Mouse (Mus musculus): ENCODE data around the gene Nip7.
A peak's percentile ranks its signal among the peaks of the same experiment; 100 is the strongest.
"Not testable (repeated sequence)": the region's sequence is repeated elsewhere in the genome, so short reads cannot be mapped to it uniquely, and the experiment has no call there.

The Nip7 gene

GRCm38 (mm10) chr8:107073706-107074105 lies 17.0 kb downstream of the Nip7 start:
- no peak for DNase-seq

DNA sequence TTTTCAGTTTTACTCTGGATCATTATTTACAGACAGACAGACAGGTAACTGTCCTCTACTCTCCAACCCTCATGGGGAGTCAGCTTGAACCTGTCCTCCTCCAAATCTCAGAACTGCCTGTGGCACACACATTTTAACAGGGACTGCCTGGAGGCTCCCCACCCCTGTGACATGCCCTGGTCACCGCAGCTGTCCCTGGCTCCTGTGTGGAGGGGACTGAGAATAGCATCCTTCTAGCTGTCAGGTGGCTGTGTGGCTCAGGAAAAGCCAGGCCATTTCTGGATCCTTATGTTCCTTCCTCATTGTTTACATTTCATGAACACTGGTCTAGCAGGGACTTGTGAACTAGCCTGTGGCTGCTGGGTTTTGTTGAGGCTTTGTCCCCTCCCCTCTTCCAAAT lies 17.5 kb downstream of the Nip7 start:
- DNase-seq, result no peak

GRCm38 (mm10) chr8:107076239-107076888 lies 19.7 kb downstream of the Nip7 start:
- DNase-seq, result no peak

DNA sequence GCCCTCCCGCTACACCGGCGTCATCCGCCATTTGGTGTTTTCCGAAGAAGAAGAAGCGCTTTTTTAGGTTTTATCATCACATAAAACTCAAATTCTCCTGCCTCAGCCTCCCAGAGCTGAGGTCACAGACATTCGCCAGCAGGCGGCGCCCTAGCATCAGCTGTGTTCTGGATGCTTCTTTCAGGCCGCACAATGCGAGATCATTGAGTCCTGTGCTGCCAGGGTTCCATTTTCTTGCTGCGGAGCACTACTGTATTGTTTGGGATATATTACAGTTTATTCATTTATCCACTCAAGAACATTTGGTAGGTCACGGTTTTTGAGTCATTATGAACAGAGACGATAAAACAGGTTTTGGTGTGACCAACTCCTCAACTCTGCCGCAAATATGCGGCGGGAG lies 28.7 kb downstream of the Nip7 start:
- peak; percentile 64 for DNase-seq

DNA sequence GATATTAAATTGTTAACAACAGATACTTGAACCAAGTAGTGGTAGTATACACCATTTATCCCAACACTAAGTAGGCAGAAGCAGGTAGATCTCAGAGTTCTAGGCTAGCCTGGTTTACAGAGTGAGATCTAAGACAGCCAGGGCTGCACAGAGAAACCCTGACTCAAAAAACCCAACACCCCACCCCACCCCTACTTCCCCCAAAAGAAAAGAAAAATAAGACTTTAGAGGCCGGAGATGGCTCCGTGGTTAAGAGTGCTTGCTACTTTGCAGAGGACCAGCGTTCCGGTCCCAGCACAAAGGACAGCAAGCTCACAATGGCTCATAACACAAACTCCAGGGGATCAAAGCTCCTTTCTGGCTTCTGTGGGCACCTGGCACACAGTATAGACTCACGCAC lies 29.3 kb downstream of the Nip7 start:
- DNase-seq, result no peak

- no peak for DNase-seq
Observed at GRCm38 (mm10) chr8:107088526-107089063, 31.9 kb downstream of the Nip7 start.

DNA sequence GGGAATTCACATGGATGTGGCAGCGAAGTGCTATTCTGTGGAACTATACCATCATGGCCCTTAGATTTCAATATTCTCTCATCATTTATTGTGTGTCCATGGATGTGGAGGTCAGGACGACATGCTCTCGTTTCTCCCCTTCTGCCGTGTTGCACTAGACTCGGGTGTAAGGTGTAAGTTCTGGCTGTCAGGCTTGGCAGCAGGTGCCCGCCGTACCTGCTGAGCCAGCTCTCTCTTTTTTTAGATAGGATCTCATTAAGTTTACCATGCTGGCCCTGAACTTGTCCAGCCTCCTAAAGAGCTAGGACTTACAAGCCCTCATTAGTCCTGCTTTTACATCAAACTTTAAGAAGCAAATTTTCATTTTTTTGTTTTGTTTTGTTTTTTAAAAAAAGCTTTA lies 33.9 kb downstream of the Nip7 start:
- DNase-seq, result no peak

- DNase-seq, result peak in 1 of 2 experiments; percentile 74
Observed at GRCm38 (mm10) chr8:107095717-107096365, 39.2 kb downstream of the Nip7 start.

DNA sequence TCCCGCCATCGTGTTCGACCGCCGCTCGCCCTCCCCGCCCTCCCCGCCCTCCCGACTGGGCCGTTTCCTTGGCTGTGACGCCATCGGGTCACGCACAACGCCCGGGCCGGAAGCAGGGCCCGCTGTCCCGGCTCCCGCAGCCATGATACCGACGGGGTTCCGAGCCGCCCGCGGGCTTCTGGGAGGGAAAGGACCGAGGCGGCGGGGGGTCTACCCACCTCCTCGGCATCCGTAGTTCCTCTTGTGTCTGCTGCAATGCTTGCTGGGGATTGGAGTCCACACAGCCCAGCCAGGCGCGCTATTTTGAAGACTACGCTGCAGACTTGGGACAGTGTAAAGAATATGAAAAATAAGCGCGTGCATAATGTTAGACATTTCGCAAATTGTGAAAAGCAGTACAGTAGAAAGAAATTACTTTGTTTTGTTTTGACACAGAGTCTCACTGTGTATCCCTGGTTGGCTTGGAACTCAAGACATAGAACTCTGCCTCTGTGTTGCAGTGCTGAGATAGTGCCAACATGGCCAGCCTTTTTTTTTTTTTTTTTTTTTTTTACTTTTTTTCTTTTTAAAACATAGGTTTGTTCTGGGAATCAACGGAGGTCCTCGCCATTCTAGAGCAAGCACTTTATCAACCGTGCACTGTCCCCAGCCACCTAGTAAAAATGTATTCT lies 39.8 kb downstream of the Nip7 start, which contains the start of gene Terf2:
Terf2 (minus strand) TSS at position 182 of the 671 bp plus-strand sequence.
- peak; percentile 92 to 95 for DNase-seq

- DNase-seq, result no peak
Observed at GRCm38 (mm10) chr8:107100635-107101034, 44.0 kb downstream of the Nip7 start.

GRCm38 (mm10) chr8:107104547-107104946 lies 47.9 kb downstream of the Nip7 start:
- DNase-seq, result peak; percentile 75 to 79

DNA sequence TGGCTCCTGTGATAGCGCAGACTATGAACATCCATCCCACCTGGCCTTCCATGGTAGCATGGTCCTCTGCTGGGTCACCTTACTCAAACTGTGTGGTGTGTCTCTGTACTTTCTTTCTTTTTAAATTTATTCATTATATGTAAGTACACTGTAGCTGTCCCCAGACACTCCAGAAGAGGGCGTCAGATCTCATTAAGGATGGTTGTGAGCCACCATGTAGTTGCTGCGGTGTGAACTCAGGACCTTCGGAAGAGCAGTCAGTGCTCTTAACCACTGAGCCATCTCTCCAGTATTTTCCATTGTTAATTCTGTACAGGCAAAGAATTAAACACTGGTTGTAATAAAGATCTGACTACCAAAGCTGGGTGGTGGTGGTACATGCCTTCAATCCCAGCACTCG lies 51.4 kb downstream of the Nip7 start:
- DNase-seq, result not testable (repeated sequence)

- no peak for DNase-seq
Observed at GRCm38 (mm10) chr8:107108978-107109720, 52.5 kb downstream of the Nip7 start.

- DNase-seq, result no peak
Observed at GRCm38 (mm10) chr8:107109816-107110435, 53.2 kb downstream of the Nip7 start.
